Mouse (Mus musculus): ENCODE results near the gene S100a8.

The S100a8 gene

DNA sequence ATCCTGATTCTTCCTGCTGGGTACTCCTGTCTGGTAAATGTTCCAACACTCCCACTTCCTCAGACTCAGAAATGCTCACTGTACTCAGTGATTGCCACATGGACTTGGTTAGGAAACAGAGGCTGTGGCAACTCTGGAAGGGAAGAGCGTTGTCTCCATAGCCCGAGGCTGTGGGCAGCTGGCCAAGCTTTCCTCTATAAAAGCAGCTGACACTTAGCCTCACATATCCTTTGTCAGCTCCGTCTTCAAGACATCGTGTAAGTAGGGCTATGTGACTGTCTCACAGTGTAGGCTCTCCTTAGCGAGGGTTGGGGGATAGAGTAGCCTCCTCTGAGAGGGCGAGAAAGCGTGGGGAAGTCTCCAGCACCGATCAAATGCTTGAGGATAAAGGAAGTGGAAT is at the start of gene S100a8:
Gene S100a8, plus strand, starts transcription at position 133 of the 400 bp plus-strand sequence.
- no peak for DNase-seq

DNA sequence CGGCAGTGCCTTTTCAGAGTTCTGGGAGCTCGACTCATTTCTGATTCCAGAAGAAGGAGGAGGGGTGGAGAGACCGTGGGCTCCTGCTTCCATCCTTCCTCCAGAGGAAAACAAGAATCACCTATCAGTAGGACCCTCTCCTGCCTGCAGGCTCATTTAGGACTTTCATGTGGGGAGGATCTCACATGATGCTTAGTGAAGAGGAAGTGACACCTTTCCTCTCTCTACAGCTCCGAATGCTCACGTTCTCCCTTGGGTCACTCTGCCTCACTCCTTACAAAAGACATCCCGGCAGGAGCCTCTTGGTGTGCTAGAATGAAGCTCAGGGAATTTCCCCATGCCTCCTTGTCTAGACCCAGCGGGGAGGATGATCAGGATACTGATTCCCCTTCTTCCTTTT is 47.2 kb upstream of the S100a8 start:
- DNase-seq: no peak

DNA sequence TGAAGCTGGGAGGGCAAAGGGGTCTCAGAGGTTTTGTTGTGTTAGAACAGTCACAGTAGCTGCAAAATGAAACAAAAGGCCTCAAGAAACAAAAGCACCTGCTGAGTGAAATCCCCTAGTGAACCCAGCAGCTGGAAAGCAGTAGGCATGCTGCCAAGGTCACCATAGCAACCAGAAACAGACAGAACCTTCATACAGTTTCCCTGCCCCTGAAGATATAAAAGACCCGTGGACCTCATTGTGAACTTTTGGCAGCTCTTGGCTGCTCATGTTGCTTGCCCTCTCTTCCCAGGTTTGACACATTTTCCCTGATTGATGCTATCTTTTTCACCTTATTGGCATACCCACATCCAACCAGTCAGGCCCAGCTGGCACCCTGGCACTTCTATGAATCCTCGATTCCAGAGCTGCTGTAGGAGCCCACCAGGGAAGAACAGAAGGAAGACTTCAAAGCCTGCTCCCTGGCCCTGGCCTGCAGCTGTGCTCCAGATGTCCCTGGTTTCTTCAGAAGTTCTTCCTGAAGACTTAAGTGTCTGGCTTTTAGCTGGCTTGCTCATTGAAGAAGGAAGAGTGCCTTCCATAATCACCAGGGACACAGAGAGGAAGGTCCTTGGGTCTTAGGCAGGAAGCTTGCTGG is 45.2 kb upstream of the S100a8 start:
- peak; percentile 46 for DNase-seq

DNA sequence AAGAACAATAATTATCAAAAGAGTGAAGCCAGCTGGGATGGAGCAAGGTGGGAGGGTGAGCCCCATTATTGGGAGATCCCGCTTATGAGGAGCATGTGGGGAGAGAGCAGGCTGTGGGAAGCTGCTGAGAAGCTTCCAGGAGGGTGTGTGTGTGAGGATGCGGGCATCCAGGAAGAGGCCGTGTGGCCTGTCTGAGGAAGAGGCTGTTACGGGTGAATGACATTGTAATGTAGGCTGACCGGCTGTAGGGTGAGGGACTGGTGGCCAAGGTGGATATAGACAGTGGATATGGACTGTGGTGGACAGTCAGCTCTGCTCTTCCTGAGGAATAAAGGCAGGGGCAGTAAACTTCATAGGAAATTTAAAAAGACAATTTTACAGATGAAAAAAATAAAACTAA is 43.3 kb upstream of the S100a8 start:
- DNase-seq: no peak

DNA sequence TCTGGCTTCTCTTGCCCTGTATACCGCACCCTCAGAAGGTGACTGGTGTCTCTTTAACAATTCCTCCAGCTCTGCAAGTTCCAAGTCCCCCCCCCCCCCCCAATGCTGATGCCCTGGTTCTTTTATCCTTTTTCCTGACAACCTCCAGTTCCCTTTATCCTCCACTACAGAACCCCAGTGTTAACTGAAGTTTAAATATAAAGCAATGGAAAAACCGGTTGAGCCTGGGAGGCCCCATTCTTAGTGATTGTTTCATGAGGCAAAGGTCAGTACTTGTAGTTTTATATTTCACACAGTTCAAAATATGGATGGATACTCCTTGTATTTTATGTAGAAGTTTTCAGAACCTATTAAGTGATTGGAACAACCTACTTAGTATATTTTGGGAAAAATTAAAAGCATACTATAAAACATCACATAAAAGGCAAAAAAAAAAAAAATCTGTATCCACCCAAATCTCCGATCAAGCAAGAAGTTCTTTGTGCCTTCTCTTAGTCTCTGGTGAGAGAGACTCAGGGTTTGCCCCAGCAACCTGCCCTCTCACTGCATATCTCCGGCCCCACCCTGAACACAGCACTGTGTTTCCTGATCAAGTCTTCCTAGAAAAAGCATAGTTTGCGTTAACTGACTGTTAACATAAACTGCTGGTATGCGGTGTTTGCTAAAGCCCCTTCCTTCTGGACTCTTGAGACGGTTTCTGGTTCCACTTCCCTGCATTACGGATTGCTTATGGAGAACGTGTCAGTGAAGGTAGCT is 42.3 kb upstream of the S100a8 start:
- no peak for DNase-seq

DNA sequence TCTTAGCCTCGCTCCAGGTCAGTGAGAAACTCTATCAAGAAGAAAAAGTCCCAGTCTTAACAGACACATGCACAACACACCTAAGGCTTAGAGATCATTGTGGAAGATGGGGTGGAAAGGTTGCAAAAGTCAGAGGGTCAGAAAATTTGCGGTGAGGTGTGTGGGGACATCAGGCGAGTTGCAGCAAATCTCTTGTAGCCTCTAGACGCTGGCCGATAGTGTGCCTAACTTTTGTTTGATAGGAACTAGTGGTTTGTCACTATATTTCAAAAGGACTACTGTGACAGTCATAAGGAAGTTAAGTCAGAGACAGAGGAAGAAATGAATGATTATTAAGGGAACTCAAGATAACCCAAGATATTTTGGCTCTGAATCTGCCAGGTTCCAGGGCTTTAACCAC is 41.4 kb upstream of the S100a8 start:
- no peak for DNase-seq

DNA sequence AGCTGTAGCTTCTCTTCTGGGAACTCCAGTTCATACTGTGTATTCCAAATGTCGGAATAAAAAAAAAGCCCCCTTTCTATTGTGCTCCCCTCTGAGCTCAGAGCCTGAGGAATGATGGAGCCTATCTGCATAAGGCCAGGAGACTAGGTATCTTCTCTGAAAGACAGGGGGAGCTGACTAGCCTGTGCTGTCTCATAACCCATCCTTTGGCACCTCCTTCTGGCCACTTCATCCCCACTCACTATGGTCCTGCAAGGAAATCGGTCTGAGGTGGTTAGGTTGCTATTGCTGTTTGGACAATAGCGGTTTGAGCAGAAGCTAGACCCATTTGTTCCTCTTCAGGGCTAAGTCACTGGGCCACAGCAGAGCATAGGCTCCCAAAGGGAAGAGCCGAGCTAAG is 41.0 kb upstream of the S100a8 start:
- DNase-seq: no peak

DNA sequence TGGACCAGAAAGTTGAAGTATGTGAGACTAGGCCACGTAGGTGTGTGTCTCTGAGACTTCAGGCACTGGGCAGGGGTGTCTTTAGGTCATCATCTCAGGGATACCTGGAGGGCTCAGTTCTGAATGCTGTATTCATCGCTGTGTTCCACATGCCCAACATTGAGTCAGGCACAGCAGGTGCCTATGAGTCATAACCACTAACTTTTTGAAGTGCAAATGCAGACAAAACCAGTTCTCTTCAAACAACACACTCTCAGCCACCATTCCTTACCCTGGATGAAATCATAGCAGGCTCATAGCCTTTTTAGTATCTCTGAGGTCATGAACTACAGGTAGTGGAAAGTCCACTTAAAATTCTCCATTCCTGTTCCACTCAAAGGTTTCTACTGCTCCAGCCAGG is 39.5 kb upstream of the S100a8 start:
- DNase-seq: no peak

DNA sequence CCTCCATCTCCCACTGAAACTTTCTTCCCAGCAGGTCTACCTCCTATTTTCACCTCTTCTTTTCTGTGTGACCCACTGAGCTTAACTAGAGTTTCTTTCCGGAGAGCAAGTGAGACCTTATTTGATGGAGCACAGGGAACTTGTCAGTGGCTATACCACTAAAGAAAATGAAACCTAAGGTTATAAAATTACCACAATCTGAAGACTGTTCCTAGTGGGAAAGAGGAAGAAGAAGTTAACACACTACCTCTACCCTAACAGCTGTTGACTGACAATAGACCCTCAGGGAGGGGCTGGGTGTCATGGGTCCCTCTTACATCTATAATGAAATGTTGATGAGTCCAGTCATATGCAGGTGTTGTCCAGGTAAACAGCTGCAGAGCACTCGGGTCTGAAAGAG is 36.8 kb upstream of the S100a8 start:
- no peak for DNase-seq

DNA sequence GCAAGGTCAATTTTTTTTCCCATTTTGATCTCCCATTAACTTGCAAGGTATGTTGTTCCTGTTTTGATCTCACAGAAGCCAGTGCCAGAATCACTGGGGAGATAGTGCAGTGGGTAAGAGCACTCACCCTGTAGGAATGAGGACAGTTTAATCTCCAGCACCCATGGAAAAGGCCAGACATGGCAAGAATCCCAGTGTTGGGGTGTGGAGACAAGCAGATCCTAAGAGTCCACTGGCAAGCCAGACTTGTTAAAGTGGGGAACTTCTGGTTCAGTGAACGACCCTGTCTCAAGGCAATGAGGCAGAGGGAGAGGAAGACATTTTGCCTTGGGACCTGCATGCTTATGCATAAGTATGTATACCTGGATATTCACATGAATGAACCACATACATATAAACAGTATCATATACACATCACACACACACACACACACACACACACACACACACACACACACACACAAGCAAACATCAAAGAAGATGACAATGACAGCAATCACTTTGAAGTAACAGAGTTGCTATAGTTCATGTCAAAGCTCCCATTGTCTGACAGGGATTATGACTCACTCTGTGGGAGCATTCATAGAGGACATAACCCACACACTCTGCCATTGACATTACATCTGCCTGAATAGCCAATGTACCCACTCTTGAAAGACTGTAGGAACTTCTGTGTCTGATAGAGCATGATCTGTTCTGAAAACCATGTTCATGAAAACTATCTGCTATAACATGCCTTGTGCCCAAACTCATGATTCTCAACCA is 30.1 kb upstream of the S100a8 start:
- no peak for DNase-seq

DNA sequence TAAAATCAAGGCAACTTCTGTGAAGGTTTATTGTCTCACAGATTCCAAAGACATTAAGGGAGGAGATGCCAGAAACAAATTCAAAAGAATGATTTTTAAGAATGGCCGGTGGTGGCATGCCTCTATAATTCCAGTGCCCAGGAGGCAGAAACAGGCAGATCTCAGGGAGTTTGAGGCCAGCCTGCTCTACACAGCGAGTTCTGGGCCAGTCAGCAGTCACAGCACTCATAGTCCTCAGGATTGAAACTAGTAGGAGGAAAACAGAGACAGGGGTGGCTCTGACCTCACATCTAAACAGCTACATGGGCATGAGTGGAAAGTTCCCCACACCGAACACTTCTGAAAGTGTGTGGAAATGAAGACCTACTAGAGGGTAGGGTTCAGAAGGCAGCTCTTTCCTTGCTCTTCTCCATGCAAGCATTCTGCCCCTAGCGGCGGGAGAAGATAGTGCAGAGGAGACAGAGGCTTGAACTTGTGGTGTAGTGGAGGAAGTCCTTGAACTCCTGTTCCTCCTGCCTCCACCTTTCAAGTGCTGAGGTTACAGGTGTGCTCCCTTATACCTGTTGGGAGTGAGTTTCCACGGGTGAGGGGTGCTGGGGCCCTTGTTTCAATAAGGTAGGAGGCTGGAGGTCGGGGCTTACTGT is 29.1 kb upstream of the S100a8 start:
- no peak for DNase-seq

DNA sequence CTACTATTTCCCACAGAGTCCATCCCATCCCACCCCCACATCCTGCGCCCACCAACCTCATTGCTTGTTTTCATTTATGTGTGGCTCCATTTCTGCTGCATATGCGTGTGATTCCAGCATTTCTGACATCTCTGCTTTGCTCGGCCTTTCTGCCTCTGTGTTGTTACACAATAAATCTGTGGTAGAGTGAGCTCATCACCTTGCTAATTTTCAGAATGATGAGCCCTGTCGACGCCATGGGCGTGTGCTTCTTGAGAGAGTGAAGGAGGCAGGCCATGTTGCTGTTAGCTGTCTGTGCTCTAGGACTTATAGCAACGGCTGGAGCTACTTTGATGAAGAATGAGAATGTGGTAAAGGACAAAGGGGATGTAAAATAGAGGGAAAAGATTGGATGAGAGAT is 27.8 kb upstream of the S100a8 start:
- no peak for DNase-seq

DNA sequence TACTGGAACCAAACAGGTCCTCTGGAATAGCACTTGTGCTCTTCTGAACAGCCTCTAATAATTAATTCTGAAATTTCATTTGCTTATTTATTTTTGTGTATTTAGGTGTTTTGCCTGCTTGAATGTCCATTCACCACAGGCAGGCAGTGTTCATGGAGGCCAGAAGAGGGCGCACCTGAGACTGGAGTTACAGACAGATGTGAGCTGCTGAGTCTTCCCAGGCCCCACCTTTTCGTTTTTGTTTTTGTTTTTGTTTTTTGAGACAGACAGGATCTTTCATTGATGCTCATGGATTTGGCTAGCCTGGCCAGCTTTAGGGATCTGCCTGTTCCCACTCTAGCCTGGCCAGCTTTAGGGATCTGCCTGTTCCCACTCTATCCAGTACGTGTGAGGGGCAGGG is 24.6 kb upstream of the S100a8 start:
- DNase-seq: peak; percentile 33

DNA sequence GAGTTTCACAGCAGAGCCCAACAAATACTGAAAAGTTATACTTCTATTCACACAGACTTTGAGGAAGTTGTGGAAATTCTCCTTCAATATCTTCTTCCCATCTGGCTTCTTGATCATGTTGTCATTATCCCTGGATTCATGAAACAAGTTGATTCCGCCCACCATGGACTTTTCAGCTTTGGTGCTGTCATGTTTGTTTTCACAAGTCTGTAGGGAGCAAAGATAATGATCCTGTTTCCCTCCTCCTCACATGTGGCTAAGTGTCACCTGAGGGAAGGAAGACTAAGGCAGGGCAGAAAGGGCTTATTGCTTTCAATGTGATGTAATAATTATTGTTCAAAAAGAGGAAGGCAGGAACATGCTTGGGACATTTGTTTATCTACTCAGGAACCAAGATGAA is 21.5 kb upstream of the S100a8 start:
- DNase-seq: no peak

DNA sequence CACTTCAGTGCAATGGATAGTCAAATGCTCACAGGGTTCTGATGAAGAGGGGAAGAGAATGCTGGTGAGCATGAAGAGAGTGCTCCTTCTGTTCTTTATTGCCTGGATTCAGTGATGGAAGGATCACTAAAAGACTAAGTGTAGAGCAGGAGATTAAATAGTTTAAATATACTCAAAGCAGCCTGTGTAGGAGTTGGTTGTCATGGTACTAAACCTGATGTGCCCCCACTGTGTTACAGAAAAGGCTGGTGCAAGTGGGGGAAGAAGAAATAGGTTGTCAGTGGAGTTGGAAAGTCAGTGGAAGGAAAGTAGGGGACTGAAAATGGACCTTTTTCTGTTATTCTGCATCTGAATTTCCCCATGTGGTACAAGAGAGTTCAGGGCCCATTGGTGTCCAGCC is 19.8 kb upstream of the S100a8 start:
- DNase-seq: peak; percentile 42

DNA sequence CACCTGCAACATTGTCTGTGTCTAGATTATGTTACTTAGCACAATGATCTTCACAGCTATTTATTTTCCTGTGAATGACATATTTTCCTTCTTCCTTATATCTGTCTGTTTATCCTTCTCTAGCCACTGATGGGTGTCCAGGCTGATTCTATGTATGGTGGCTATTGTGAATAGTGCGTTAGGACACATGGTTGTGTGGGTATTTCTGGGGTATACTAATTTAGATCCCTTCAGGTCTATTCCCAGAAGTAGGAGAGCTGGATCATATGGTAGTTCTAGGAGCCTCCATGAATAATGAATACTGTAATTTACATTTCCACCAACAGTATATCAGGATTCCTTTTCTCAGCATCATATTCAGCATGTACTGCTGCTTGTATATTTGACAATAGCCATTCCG is 18.9 kb upstream of the S100a8 start:
- no peak for DNase-seq

DNA sequence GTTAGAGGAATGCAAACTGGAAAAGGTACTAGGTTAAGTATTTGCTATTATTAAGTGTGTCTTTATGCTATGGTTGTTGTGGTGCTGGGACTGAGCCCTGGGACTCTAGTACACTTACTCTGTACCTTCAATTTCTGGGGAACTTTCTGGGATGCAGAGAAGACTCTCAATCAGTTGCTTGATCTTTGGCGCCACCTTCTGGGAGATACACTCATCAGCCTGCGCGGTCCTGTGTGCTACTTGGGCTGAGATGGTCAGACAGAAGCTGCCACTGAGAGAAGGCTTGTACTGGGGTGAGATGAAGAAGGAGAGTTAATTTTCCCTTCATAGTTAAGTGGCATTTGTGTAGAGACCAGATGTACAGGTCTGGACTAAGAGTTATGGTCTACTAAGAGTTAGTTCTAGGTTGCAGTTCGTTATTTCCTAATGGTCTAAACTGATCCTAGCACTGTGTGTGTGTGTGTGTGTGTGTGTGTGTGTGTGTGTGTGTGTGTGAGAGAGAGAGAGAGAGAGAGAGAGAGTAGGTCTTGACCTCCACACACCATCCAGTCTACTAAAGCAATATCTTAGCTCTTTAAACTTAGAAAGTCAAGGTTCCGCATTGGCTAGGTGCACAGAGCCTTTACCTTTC is 15.8 kb upstream of the S100a8 start:
- peak; percentile 82 for DNase-seq

DNA sequence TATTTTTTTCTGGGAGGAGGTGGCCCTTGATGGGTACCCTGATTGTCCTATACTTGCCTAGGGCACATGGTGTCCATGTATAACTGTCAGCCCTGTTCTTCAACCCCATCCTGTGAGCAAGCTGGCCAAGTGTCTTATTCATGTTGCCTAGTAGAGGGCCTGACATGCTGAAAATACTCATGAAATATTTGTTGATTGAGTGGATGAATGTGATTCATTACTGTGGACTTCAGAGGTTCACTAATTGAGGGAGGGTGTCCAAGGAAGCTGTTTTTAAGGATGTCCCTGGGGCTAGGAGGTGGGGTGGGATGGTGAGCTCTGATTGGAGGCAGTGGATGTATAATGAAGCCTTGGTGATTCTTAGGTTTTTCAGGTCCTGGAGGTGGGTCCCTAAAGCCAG is 15.1 kb upstream of the S100a8 start, which contains the start of gene S100a7a:
Gene S100a7a, plus strand, starts transcription at position 301 of the 400 bp plus-strand sequence.
- no peak for DNase-seq

DNA sequence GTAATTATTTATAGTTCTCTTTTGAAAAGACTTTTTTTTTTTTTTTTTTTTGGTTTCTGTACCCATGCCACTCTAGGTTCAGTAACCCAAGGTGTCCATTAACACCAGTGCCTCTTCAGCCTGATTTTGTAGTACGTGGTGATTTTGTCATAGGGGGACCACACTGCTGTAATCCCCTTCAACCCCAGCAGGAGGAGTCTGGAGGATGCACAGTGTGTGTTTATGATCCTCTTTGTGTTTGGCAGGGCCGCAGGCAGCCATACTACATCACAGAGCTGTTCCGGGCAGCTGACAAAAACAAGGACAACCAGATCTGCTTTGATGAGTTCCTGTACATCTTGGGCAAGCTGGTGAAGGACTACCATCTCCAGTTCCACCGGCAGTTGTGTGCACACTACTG is 11.4 kb upstream of the S100a8 start:
- no peak for DNase-seq

DNA sequence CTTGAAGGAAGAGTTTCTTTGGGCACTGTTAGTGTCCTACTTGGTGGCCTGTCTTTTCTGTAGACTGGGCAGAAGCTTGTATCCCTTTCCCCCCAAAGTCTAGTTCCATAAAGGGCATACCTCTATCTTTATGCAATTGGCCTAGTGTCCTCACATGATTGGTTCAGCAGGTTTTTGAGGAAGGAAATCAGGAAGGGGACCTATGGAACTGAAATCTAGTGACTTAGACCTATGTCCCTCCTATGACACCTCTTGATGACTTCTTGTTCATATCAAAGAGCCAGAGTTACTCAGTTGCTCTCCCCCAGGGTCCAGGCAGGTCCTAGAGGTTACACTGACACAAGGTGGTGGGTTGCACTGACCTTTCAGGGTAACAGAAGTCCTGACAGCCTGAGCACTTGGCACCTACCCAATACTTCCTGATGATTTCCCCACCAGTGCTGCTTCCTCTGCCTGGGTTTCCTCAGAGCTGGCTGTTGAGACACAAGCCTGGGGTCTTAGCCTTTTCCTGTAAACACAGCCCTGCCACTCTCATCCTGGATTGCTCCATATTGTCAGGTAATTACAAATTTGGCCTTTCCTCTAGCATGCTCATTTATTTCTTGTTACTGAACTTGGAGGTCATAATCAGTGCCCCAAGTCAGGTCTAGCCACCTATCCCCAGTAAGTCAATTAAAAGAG is 9.3 kb upstream of the S100a8 start:
- no peak for DNase-seq

DNA sequence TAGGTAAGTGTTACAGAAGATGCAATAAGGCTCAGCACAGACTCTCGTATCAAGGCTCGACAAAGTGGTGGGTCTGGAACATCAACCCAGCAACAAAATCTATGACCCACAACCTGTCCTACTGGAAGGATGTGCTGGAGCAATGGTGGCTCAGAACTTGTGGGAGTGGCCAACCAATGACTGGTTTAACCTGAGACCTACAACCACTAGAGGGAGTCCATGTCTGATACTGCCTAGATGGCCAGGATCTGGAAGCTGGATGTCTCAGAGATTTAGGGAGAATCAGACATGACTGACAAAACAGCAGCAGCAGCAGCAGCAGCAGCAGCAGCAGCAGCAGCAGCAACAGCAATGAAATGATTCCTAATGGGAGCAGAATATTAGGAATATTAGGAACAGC is 4.6 kb upstream of the S100a8 start:
- DNase-seq: no peak

DNA sequence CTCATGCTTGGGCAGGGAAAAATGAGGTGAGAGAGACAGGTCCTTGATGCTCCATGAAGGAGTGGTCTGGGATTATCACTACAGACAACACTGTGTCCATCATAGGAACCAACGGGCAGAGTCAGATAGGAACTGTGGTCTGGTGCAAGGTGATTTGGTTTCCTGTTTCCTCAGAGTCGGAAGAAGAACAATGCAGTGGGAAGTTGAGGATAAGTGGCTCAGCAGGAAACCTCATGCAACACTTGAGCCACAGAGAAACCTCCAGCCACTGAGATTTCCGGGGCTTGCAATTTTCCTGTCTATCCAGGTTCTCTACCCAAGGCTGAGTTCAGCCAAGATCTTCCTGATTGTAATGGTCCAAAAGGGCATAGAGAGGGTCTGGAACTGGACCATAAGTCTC is 9.9 kb downstream of the S100a8 start:
- no peak for DNase-seq

Measured in right cerebral cortex, adult 18-20 months (tissue).